Mouse (Mus musculus) embryo, embryonic 9.5 days (tissue): ENCODE data around the gene Lax1.
"Not testable (repeated sequence)": the region's sequence is repeated elsewhere in the genome, so short reads cannot be mapped to it uniquely, and the experiment has no call there.

Source experiments
- DNase-seq: peaks from one replicate; pipeline ENCODE4 v3.0.0-alpha.2; 2017; ENCODE audit errors: extremely low spot score

Lax1 gene

GRCm38 (mm10) chr1:133688301-133688700 lies 1.6 kb downstream of the Lax1 start:
- DNase-seq, result no peak

GRCm38 (mm10) chr1:133685749-133686519 lies 4.0 kb downstream of the Lax1 start:
- DNase-seq, result no peak

- DNase-seq, result no peak
Measured at GRCm38 (mm10) chr1:133671801-133672200, 18.1 kb downstream of the Lax1 start.

- no peak for DNase-seq
Measured at GRCm38 (mm10) chr1:133671266-133671665, 18.6 kb downstream of the Lax1 start.

- DNase-seq, result no peak
Measured at GRCm38 (mm10) chr1:133670776-133671175, 19.1 kb downstream of the Lax1 start.

- DNase-seq, result no peak
Measured at GRCm38 (mm10) chr1:133670190-133670589, 19.7 kb downstream of the Lax1 start.

GRCm38 (mm10) chr1:133668618-133669017 lies 21.3 kb downstream of the Lax1 start:
- DNase-seq, result no peak

GRCm38 (mm10) chr1:133667721-133668120 lies 22.2 kb downstream of the Lax1 start:
- DNase-seq, result no peak

- not testable (repeated sequence) for DNase-seq
Measured at GRCm38 (mm10) chr1:133665713-133666112, 24.2 kb downstream of the Lax1 start.

GRCm38 (mm10) chr1:133664203-133664970 lies 25.5 kb downstream of the Lax1 start:
- no peak for DNase-seq

- DNase-seq, result no peak
Measured at GRCm38 (mm10) chr1:133663427-133663826, 26.5 kb downstream of the Lax1 start.

GRCm38 (mm10) chr1:133662941-133663340 lies 27.0 kb downstream of the Lax1 start:
- DNase-seq, result no peak

- peak; percentile 90 for DNase-seq
Measured at GRCm38 (mm10) chr1:133661203-133661933, 28.5 kb downstream of the Lax1 start, which contains the start of gene Gm38394. Gene Gm38394, minus strand, starts transcription at chr1:133661318.

GRCm38 (mm10) chr1:133660466-133661202 lies 29.3 kb downstream of the Lax1 start, which contains the start of gene Zbed6:
Gene Zbed6, minus strand, starts transcription at chr1:133660885.
- peak; percentile 84 for DNase-seq

GRCm38 (mm10) chr1:133658878-133659277 lies 31.0 kb downstream of the Lax1 start:
- DNase-seq, result no peak

- no peak for DNase-seq
Measured at GRCm38 (mm10) chr1:133656811-133657210, 33.1 kb downstream of the Lax1 start.

GRCm38 (mm10) chr1:133653033-133653432 lies 36.9 kb downstream of the Lax1 start:
- no peak for DNase-seq

- DNase-seq, result no peak
Measured at GRCm38 (mm10) chr1:133650288-133651055, 39.4 kb downstream of the Lax1 start.

GRCm38 (mm10) chr1:133645652-133646051 lies 44.3 kb downstream of the Lax1 start:
- no peak for DNase-seq

GRCm38 (mm10) chr1:133641163-133641562 lies 48.7 kb downstream of the Lax1 start:
- no peak for DNase-seq

GRCm38 (mm10) chr1:133638517-133638916 lies 51.4 kb downstream of the Lax1 start:
- DNase-seq, result no peak
